Mouse (Mus musculus) right cerebral cortex, adult 2 months (tissue): ENCODE data around the gene Slc36a3.

Experiments
- DNase-seq, 2 experiments: peaks; one replicate each; pipeline ENCODE4 v3.0.0; 2021 to 2022; ENCODE audit warnings: low spot score in 2 of 2

Gene Slc36a3

DNA sequence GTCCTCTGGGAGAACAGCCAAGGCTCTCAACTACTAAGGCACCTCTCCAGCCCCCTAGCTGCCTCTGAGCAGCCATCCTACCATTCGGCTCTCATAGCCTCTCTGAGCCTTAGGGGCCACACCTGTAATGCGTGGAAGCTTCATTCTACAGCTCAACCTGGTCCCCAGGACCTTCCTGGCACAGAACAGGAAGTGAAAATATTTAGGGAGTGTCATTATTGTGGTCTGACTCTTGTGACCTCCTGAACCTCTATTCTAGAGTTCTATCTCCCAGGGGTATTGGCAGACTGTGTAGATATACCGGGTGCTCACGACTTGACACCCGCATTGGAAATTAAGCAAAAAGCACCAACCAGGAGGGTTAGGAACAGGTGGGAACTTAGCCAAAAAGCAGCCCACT lies 75.3 kb downstream of the Slc36a3 start:
- DNase-seq, result no peak

DNA sequence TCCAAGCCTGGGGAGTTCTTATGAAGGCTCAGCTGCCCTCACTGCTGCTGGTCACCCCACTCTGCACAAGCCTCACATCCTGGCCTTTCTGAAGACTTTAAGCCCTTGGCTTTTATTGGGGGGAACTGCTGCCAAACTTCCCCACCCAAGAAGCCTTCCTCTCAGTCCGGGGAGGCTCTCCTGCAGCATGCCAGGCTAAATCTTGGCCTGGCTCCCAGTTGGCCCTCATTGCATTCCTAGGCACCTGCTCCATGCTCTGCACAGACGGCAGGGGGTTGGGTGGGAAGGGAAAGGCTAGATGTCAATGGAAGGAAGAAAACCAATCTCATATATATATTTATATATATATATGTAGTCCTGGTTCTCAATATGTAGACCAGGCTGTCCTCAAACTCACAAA lies 75.9 kb downstream of the Slc36a3 start:
- no peak for DNase-seq
